9 mouse cellular contexts compared by ENCODE assay signal in the genomic region with DNA sequence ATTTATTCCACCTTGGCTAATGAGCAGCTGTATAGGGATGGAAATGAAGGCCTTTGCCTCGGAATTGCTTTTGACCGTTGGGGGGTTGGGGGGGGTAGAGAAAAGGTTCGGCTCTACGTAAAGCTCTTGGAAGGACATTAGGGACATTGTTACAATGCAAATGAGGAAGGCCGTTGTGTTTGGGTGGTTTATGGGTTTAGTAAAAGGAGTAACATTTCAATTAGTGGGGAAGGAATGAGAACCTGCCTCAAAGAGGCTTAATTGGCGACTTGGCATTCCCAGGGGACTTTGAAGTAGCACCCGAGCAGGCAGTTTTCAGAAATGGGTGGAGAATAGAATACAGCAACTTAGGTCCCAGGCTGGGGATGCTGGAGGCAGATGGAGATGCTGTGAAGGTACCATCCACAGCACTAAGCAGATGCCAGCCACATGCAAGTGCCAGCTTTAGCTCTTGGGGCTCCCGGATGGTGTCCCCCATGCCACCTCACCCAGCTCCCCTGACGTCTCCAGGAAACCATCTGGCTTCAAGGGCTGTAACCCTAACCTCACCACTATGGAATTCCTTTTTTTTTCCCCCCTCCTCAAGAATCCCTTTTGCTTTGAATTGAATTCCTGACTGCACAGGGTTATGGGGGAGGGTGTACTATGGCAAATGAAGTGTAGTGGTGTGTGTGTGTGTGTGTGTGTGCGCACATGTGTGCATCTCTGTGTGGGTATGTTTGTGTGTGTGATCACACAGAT.
A peak's percentile ranks its signal among the peaks of the same experiment; 100 is the strongest.
DNase-seq lines count a peak whose midpoint lies in the region; ATAC-seq lines count a peak whose summit lies in the region.
"Had no signal": no experiment of that assay in that cellular context is flagged by ENCODE, and none has a peak within 500 bp of the region (broad histone marks: within the 10 kb centered on the region; RNA-seq: fewer than 3 reads in every experiment).

No protein-coding gene starts in this region.

- no peaks in the 10 kb centered on the region for H3K9me3 ChIP-seq in forebrain, embryonic 15.5 days
- no peaks in the 10 kb centered on the region for H3K9me3 ChIP-seq in midbrain, embryonic 10.5 days (replicated peaks)

- no peaks in the 10 kb centered on the region for H3K36me3 ChIP-seq in forebrain, embryonic 15.5 days
- H3K36me3 ChIP-seq in midbrain, embryonic 10.5 days, result no peaks in the 10 kb centered on the region

- H3K27ac ChIP-seq in forebrain, embryonic 15.5 days (replicated peaks), result peak overlapping the region; percentile 62
- H3K27ac ChIP-seq in midbrain, embryonic 10.5 days (replicated peaks), result peak overlapping the region; percentile 25; the same call in 1 of the 2 replicates
- H3K27ac ChIP-seq: layer of hippocampus, adult 2 months had no signal

- H3K4me3 ChIP-seq in forebrain, embryonic 15.5 days, result no peak overlapping the region
- no peak overlapping the region for H3K4me3 ChIP-seq in midbrain, embryonic 10.5 days
- H3K4me3 ChIP-seq: layer of hippocampus, adult 2 months had no signal

- H3K4me2 ChIP-seq in forebrain, embryonic 15.5 days (replicated peaks), result no peak overlapping the region

- DNase-seq in 3134 (ENCODE audit: extremely low read depth, insufficient read length, low spot score), result peak; percentile 25
- peak; percentile 78 for DNase-seq in R1 (ENCODE audit: low read depth, low spot score)
- no peak for DNase-seq in midbrain, embryonic 10.5 days (ENCODE audit: low spot score)
- no peak for DNase-seq in testis, postnatal 14 days (ENCODE audit: low spot score)
- no peak for DNase-seq in adrenal gland, postnatal 4 days (ENCODE audit: low spot score in 2 of 2)
- DNase-seq in ovary, postnatal 14 days (ENCODE audit: low spot score), result no peak

- WGBS in forebrain, embryonic 15.5 days, result 6% methylated on average over 10 of the region's 10 CpGs
- WGBS in midbrain, embryonic 10.5 days, result 10% methylated on average over 10 of the region's 10 CpGs

- H3K4me1 ChIP-seq in forebrain, embryonic 15.5 days, result peaks cover 30% of the 10 kb centered on the region
- H3K4me1 ChIP-seq in midbrain, embryonic 10.5 days, result peaks cover 38% of the 10 kb centered on the region

- ATAC-seq in forebrain, embryonic 15.5 days (replicated peaks), result peak; percentile 82
- ATAC-seq in erythroblast, adult 5-6 weeks (replicated peaks; ENCODE audit: low FRiP score, poor library complexity, severe bottlenecking), result no peak

- no peak overlapping the region for H3K9ac ChIP-seq in forebrain, embryonic 15.5 days (replicated peaks)

- peaks cover 3% of the 10 kb centered on the region; the same call in 1 of the 2 replicates for H3K27me3 ChIP-seq in forebrain, embryonic 15.5 days
- H3K27me3 ChIP-seq in midbrain, embryonic 10.5 days (ENCODE audit: low read depth, poor library complexity, severe bottlenecking), result peaks cover 88% of the 10 kb centered on the region

Comparison
In these comparisons a context has a peak if more than half of its experiments do, and no peak if none do; other contexts are left out.
1. DNase-seq: peak in 3134 (single experiment) and R1 (single experiment); none in midbrain, embryonic 10.5 days (single experiment), testis, postnatal 14 days (single experiment), adrenal gland, postnatal 4 days (0 of 2) and ovary, postnatal 14 days (single experiment).